Mouse (Mus musculus): ENCODE data around the gene Scube2. TPM values are rescaled to one million over a fixed set of nuclear protein-coding genes. Genes with fewer than 3 reads are reported as not detected.

Gene Scube2
- 1.4 and 1.8 TPM in 2 replicates for polyA plus RNA-seq (2016; fragmentation: Nextera tagmentation; extraction: Ambion mirVana)

DNA sequence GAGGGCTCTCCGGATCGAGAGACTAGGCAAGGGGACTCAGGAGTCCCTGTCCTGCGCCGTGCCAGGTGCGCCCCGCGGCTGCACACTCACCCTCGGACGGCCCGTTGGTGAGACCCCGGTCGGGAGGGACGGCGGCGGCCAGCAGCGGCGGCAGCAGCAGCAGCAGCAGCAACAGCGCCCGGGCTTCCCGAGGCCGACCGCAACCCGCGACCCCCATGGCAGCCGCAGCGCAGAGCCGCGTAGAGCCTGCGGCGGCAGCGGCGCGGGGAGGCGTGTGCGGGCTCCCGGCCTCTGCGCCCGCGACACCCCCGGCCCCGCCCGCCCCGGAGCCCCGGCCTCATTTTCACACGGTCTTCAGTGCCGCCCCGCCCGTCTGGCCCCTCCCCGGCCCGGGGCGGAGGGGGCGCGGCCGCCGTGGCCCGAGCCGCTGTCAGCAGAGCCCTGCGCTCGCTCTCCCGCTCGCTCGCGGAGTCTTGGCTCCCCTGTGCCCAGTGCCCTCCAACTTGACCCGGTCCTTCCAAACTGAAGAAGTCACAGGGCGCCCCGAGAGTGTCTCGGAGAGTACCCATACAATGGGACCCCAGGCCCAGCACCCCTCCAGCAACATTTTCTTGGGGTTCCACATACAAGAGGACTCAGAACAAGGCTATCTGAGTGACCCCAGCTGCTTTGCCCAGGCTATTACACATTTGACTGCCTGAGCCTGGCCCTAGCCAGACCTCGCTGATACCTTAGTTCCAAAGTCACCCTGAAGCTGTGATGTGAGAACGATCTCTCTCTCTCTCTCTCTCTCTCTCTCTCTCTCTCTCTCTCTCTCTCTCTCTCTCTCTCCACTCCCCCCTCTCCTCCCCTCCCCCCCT lies at the start of gene Scube2:
TSS of gene Scube2 (minus strand) at position 310 of the 860 bp plus-strand sequence.
- H3K36me3 ChIP-seq (replicated peaks), result no peaks in the 10 kb centered on the region
- WGBS, result under 1% methylated on average over 67 of the region's 69 CpGs
- peaks cover 74% of the 10 kb centered on the region for H3K27me3 ChIP-seq (ENCODE audit: poor library complexity, severe bottlenecking)
- peak; percentile 49 for DNase-seq (ENCODE audit: extremely low spot score, low spot score)
- no peaks in the 10 kb centered on the region for H3K9me3 ChIP-seq
- H3K4me3 ChIP-seq, result peak within 1 kb of the TSS; percentile 71
- H3K4me1 ChIP-seq, result peaks cover 55% of the 10 kb centered on the region
- peak within 1 kb of the TSS; percentile 80 for H3K27ac ChIP-seq

DNA sequence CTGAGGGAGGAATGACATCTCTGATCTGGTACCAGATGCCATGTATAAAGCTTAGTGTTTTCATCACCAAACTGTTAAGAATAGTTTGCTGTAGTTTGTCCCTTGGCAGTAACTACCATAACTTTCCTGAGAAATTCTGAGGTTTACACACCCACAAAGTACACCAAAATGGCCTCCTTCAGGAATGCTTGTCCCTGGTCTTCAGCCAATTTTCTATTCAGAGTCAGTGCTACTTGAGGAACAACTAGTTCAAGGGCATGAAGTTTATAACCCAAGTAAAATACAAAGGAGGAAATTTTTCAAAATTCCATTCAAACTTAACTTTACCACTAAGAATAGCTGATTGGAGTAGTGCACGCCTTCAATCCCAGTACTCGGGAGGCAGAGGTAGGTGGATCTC lies 40.7 kb upstream of the Scube2 start:
- H3K27ac ChIP-seq, result no peak overlapping the region
- H3K27me3 ChIP-seq (ENCODE audit: poor library complexity, severe bottlenecking), result no peaks in the 10 kb centered on the region
- no peak overlapping the region for H3K4me3 ChIP-seq
- H3K9me3 ChIP-seq, result peaks cover 4% of the 10 kb centered on the region; the same call in 1 of the 2 replicates
- WGBS, result 94% methylated on average over 2 of the region's 2 CpGs
- H3K36me3 ChIP-seq (replicated peaks), result peaks cover 99% of the 10 kb centered on the region
- DNase-seq (ENCODE audit: extremely low spot score, low spot score), result no peak
- no peaks in the 10 kb centered on the region for H3K4me1 ChIP-seq

GRCm38 (mm10) chr7:109900921-109901320 lies 35.4 kb upstream of the Scube2 start:
- no peak overlapping the region for H3K27ac ChIP-seq

DNA sequence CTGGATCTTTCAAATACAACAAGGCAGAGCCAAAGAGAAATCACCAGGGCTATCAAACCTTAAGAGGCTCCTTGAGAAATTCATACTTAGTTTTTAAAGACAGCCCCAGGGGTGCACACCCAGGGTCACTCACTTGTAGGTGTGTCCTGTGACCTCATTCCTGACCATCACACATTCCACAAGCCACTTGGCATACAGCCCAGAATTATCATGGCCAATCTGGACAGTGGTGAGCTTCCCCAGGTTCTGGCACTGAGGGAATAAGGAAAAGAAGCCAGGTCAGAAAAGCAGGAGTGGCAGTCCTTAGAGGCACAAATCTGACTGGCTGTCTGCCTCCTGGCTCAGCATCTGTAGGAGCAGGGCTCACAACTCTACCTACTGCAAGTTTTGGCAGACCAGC lies 33.4 kb upstream of the Scube2 start:
- no peaks in the 10 kb centered on the region for H3K27me3 ChIP-seq (ENCODE audit: poor library complexity, severe bottlenecking)
- DNase-seq (ENCODE audit: extremely low spot score, low spot score), result no peak
- H3K9me3 ChIP-seq, result no peaks in the 10 kb centered on the region
- no peak overlapping the region for H3K27ac ChIP-seq
- no peak overlapping the region for H3K4me3 ChIP-seq
- H3K4me1 ChIP-seq, result no peaks in the 10 kb centered on the region
- peaks cover 100% of the 10 kb centered on the region for H3K36me3 ChIP-seq (replicated peaks)

More at GRCm38 (mm10) chr7:109900921-109901320, 35.4 kb upstream of the Scube2 start:
- no peaks in the 10 kb centered on the region for H3K27me3 ChIP-seq (ENCODE audit: poor library complexity, severe bottlenecking)
- 93% methylated on average over 9 of the region's 9 CpGs for WGBS
- no peaks in the 10 kb centered on the region for H3K9me3 ChIP-seq
- DNase-seq (ENCODE audit: extremely low spot score, low spot score), result no peak
- H3K36me3 ChIP-seq (replicated peaks), result peaks cover 100% of the 10 kb centered on the region
- H3K4me3 ChIP-seq, result no peak overlapping the region
- no peaks in the 10 kb centered on the region for H3K4me1 ChIP-seq

GRCm38 (mm10) chr7:109892530-109892929 lies 27.1 kb upstream of the Scube2 start:
- Histone ChIP-seq H3K4me1 (no peaks in the 10 kb centered on the region), H3K27ac (no peak overlapping the region), H3K27me3 (ENCODE audit: poor library complexity, severe bottlenecking) (no peaks in the 10 kb centered on the region), H3K36me3 (replicated peaks) (peaks cover 83% of the 10 kb centered on the region), H3K9me3 (no peaks in the 10 kb centered on the region; the same call in 1 of the 2 replicates), H3K4me3 (no peak overlapping the region)
- WGBS, result 34% methylated on average over 3 of the region's 3 CpGs
- DNase-seq (ENCODE audit: extremely low spot score, low spot score), result peak; percentile 68

- Histone ChIP-seq H3K9me3 (peaks cover 4% of the 10 kb centered on the region), H3K4me3 (no peak overlapping the region), H3K27ac (no peak overlapping the region), H3K4me1 (no peaks in the 10 kb centered on the region), H3K36me3 (replicated peaks) (peaks cover 83% of the 10 kb centered on the region), H3K27me3 (ENCODE audit: poor library complexity, severe bottlenecking) (no peaks in the 10 kb centered on the region)
- no peak for DNase-seq (ENCODE audit: extremely low spot score, low spot score)
- 90% methylated on average over 4 of the region's 4 CpGs for WGBS
Measured at GRCm38 (mm10) chr7:109891786-109892185, 26.3 kb upstream of the Scube2 start.

GRCm38 (mm10) chr7:109890256-109890655 lies 24.8 kb upstream of the Scube2 start:
- Histone ChIP-seq H3K36me3 (replicated peaks) (peaks cover 75% of the 10 kb centered on the region), H3K4me1 (no peaks in the 10 kb centered on the region), H3K27me3 (ENCODE audit: poor library complexity, severe bottlenecking) (no peaks in the 10 kb centered on the region), H3K4me3 (no peak overlapping the region), H3K27ac (no peak overlapping the region), H3K9me3 (peaks cover 7% of the 10 kb centered on the region)
- WGBS, result 95% methylated on average over 2 of the region's 2 CpGs
- no peak for DNase-seq (ENCODE audit: extremely low spot score, low spot score)

GRCm38 (mm10) chr7:109889300-109889699 lies 23.8 kb upstream of the Scube2 start:
- Histone ChIP-seq H3K9me3 (peaks cover 7% of the 10 kb centered on the region), H3K27me3 (ENCODE audit: poor library complexity, severe bottlenecking) (no peaks in the 10 kb centered on the region), H3K27ac (no peak overlapping the region), H3K36me3 (replicated peaks) (peaks cover 65% of the 10 kb centered on the region), H3K4me1 (no peaks in the 10 kb centered on the region), H3K4me3 (no peak overlapping the region)
- DNase-seq (ENCODE audit: extremely low spot score, low spot score), result no peak
- 81% methylated on average over 5 of the region's 5 CpGs for WGBS

GRCm38 (mm10) chr7:109886249-109886648 lies 20.8 kb upstream of the Scube2 start:
- DNase-seq (ENCODE audit: extremely low spot score, low spot score), result no peak
- WGBS, result 97% methylated on average over 1 of the region's 1 CpGs
- Histone ChIP-seq H3K4me3 (no peak overlapping the region), H3K9me3 (peaks cover 7% of the 10 kb centered on the region), H3K27ac (no peak overlapping the region), H3K4me1 (no peaks in the 10 kb centered on the region), H3K27me3 (ENCODE audit: poor library complexity, severe bottlenecking) (no peaks in the 10 kb centered on the region), H3K36me3 (replicated peaks) (peaks cover 44% of the 10 kb centered on the region)

GRCm38 (mm10) chr7:109882574-109882973 lies 17.1 kb upstream of the Scube2 start:
- WGBS, result 88% methylated on average over 2 of the region's 2 CpGs
- H3K36me3 ChIP-seq (replicated peaks), result peaks cover 15% of the 10 kb centered on the region
- no peak overlapping the region for H3K27ac ChIP-seq

DNA sequence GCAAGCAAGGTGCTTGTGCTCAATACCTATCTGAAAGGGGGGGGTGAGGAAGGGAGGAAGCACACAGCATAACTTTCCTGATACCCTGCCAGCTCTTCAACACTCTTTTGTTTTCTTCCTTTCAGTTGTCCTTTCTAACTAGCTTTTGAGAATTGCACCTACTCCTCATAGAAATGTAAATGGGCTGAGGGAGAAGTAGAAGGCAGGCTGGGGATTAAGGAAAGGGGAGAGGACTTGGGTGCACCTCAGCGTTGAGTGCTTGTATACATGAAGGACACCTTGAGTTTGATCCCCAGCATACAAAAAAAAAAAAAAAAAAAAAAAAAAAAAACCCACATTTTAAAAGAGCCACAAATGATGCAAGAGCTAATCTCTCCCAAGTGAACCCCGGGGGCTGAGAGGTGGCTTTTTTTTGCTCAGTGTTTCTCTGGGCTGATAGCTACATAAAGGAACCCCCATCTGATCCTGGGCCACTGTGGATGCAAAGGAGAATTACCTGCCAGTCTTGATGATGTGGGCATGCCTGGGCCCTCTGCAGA lies 16.2 kb upstream of the Scube2 start:
- WGBS, result 40% methylated on average over 2 of the region's 2 CpGs
- H3K9me3 ChIP-seq, result peaks cover 1% of the 10 kb centered on the region
- no peak for DNase-seq (ENCODE audit: extremely low spot score, low spot score)

More at GRCm38 (mm10) chr7:109882574-109882973, 17.1 kb upstream of the Scube2 start:
- Histone ChIP-seq H3K4me3 (no peak overlapping the region), H3K27me3 (ENCODE audit: poor library complexity, severe bottlenecking) (no peaks in the 10 kb centered on the region), H3K4me1 (0 out of 2 replicates have a peak, but pooled peaks cover 6% of the 10 kb centered on the region), H3K9me3 (peaks cover 7% of the 10 kb centered on the region)
- no peak for DNase-seq (ENCODE audit: extremely low spot score, low spot score)

GRCm38 (mm10) chr7:109879158-109879557 lies 13.7 kb upstream of the Scube2 start:
- WGBS, result 70% methylated on average over 12 of the region's 12 CpGs
- DNase-seq (ENCODE audit: extremely low spot score, low spot score), result no peak
- no peaks in the 10 kb centered on the region for H3K9me3 ChIP-seq
- H3K36me3 ChIP-seq (replicated peaks), result no peaks in the 10 kb centered on the region
- H3K4me3 ChIP-seq, result no peak overlapping the region
- no peaks in the 10 kb centered on the region for H3K27me3 ChIP-seq (ENCODE audit: poor library complexity, severe bottlenecking)
- no peak overlapping the region for H3K27ac ChIP-seq
- 0 out of 2 replicates have a peak, but pooled peaks cover 6% of the 10 kb centered on the region for H3K4me1 ChIP-seq

More for the DNA sequence above, 16.2 kb upstream of the Scube2 start:
- Histone ChIP-seq H3K4me1 (0 out of 2 replicates have a peak, but pooled peaks cover 6% of the 10 kb centered on the region), H3K27me3 (ENCODE audit: poor library complexity, severe bottlenecking) (no peaks in the 10 kb centered on the region), H3K36me3 (replicated peaks) (peaks cover 5% of the 10 kb centered on the region), H3K4me3 (no peak overlapping the region), H3K27ac (no peak overlapping the region)

GRCm38 (mm10) chr7:109876085-109876484 lies 10.6 kb upstream of the Scube2 start:
- 77% methylated on average over 8 of the region's 8 CpGs for WGBS
- no peak for DNase-seq (ENCODE audit: extremely low spot score, low spot score)
- Histone ChIP-seq H3K4me3 (no peak overlapping the region), H3K27me3 (ENCODE audit: poor library complexity, severe bottlenecking) (no peaks in the 10 kb centered on the region), H3K27ac (no peak overlapping the region), H3K36me3 (replicated peaks) (no peaks in the 10 kb centered on the region), H3K4me1 (0 out of 2 replicates have a peak, but pooled peaks cover 6% of the 10 kb centered on the region), H3K9me3 (no peaks in the 10 kb centered on the region)
